Mouse (Mus musculus): ENCODE results near the gene Lefty2. TPM values are rescaled to one million over a fixed set of nuclear protein-coding genes. Genes with fewer than 3 reads are reported as not detected.
A peak's percentile ranks its signal among the peaks of the same experiment; 100 is the strongest.

Gene Lefty2
- polyA plus RNA-seq, 1 experiment from 2014 or later: not detected

DNA sequence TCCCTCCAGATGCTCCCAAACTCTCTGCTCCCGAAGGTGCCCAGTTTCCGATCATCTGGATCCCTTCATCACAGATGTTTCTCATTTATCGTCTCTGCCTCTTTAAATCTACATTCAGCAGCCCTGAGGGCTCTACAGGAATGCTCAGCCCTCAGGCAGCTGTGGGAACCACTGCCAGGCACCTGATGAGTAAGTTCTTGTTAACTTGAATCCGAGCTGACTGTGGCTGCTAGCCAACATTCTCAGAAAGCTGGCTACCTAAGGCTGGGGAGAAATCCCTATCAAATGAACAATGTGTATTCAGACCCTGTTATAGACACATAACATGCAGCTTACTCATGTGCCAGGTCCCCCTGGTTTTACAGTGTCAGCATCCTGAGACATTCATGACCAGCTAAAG, 20.9 kb downstream of the Lefty2 start:
- WGBS (ENCODE audit: insufficient replicate concordance): 52% methylated on average over 4 of the region's 4 CpGs
- no peak overlapping the region for H3K27ac ChIP-seq (ENCODE audit: low read depth, low read length)
- H3K4me3 ChIP-seq (ENCODE audit: low read depth, low read length): no peak overlapping the region
- H3K4me1 ChIP-seq (ENCODE audit: control insufficient read depth, insufficient read depth, low read length): no peaks in the 10 kb centered on the region; the same call in 1 of the 2 replicates
- no peak for ATAC-seq (replicated peaks; ENCODE audit: insufficient number of reproducible peaks, low FRiP score, low TSS enrichment)
- no peaks in the 10 kb centered on the region for H3K9me3 ChIP-seq (replicated peaks; ENCODE audit: control insufficient read depth, low read length)
- no peaks in the 10 kb centered on the region for H3K36me3 ChIP-seq (ENCODE audit: control insufficient read depth, insufficient read depth, low read length)
- no peaks in the 10 kb centered on the region; the same call in 1 of the 2 replicates for H3K27me3 ChIP-seq (ENCODE audit: control insufficient read depth, insufficient read depth, low read length)
- H3K9ac ChIP-seq (ENCODE audit: low read depth, low read length): no peak overlapping the region
- H3K4me2 ChIP-seq: no peak overlapping the region

DNA sequence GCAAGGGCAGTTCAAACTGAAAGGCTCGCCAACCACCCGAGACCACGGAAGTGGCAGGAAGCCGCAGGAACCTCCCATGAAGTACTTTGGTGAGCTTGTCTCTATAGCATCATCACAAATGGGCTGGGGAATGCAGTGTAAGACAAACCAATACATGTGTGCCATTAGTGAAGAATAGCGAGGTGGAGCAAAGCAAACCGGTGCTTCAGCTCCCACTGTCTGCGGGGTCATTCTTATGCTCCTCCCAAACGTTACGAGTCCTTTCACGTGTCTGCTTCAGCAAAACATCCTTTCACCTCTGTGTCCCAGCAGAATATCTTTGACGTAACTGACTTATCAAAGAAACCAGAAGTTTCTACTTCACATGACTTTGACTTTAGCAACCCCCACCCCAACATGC, 23.5 kb downstream of the Lefty2 start:
- no peak for ATAC-seq (replicated peaks; ENCODE audit: insufficient number of reproducible peaks, low FRiP score, low TSS enrichment)
- no peak overlapping the region for H3K4me2 ChIP-seq
- H3K4me1 ChIP-seq (ENCODE audit: control insufficient read depth, insufficient read depth, low read length): no peaks in the 10 kb centered on the region; the same call in 1 of the 2 replicates
- H3K9me3 ChIP-seq (replicated peaks; ENCODE audit: control insufficient read depth, low read length): no peaks in the 10 kb centered on the region
- no peaks in the 10 kb centered on the region; the same call in 1 of the 2 replicates for H3K27me3 ChIP-seq (ENCODE audit: control insufficient read depth, insufficient read depth, low read length)
- 83% methylated on average over 11 of the region's 11 CpGs for WGBS (ENCODE audit: insufficient replicate concordance)
- H3K4me3 ChIP-seq (ENCODE audit: low read depth, low read length): no peak overlapping the region
- H3K27ac ChIP-seq (ENCODE audit: low read depth, low read length): no peak overlapping the region
- H3K9ac ChIP-seq (ENCODE audit: low read depth, low read length): no peak overlapping the region
- no peaks in the 10 kb centered on the region for H3K36me3 ChIP-seq (ENCODE audit: control insufficient read depth, insufficient read depth, low read length)

DNA sequence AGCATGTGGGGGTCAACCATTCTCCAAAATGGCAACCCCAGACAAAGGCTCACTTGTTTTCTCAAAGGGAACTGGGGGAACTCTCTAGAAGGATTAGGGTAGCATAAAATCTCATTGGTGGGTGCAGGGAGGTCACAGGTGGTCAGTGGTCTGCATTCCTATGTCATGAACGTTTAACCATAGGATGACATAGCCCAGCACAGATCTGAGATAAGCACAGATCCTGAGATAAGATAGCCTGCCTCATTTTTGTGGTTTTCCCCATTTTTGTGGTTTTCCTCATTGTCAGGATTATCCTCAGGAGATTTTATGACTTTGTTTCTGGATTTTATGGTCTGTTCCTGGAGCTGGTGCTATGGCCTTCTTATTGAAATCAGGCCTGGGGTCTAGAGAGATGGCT, 24.1 kb downstream of the Lefty2 start:
- no peaks in the 10 kb centered on the region for H3K4me1 ChIP-seq (ENCODE audit: control insufficient read depth, insufficient read depth, low read length)
- H3K27me3 ChIP-seq (ENCODE audit: control insufficient read depth, insufficient read depth, low read length): no peaks in the 10 kb centered on the region
- no peaks in the 10 kb centered on the region for H3K9me3 ChIP-seq (replicated peaks; ENCODE audit: control insufficient read depth, low read length)
- no peak overlapping the region for H3K4me2 ChIP-seq
- no peak overlapping the region for H3K9ac ChIP-seq (ENCODE audit: low read depth, low read length)
- H3K4me3 ChIP-seq (ENCODE audit: low read depth, low read length): no peak overlapping the region
- ATAC-seq (replicated peaks; ENCODE audit: insufficient number of reproducible peaks, low FRiP score, low TSS enrichment): no peak
- WGBS (ENCODE audit: insufficient replicate concordance): 34% methylated on average over 1 of the region's 1 CpGs
- no peak overlapping the region for H3K27ac ChIP-seq (ENCODE audit: low read depth, low read length)
- no peaks in the 10 kb centered on the region for H3K36me3 ChIP-seq (ENCODE audit: control insufficient read depth, insufficient read depth, low read length)

DNA sequence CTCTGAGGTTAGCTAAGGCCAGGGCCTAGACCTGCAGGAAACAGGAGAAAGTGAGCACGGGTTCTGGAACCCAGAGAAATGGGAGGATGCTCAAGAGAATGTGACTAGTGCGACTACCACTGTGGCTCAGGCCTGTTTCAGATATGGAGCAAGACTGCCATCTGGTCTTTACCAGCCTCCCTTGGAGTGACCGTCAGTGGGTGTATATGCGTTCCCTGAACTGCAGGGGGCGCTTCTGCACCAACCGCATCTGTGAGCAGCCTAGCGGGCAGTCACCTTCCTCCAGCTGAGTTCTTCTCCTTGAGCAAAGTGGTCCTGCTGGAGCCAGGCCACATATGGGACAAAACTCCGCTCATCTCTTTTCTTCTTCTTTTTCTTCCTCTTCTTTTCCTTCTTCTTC, 26.8 kb downstream of the Lefty2 start:
- 0 out of 2 replicates have a peak, but pooled peaks have one; percentile 26 for ATAC-seq (replicated peaks; ENCODE audit: insufficient number of reproducible peaks, low FRiP score, low TSS enrichment)
- Histone ChIP-seq H3K9me3 (replicated peaks; ENCODE audit: control insufficient read depth, low read length) (no peaks in the 10 kb centered on the region), H3K36me3 (ENCODE audit: control insufficient read depth, insufficient read depth, low read length) (no peaks in the 10 kb centered on the region), H3K4me2 (no peak overlapping the region), H3K27me3 (ENCODE audit: control insufficient read depth, insufficient read depth, low read length) (no peaks in the 10 kb centered on the region), H3K27ac (ENCODE audit: low read depth, low read length) (no peak overlapping the region), H3K4me3 (ENCODE audit: low read depth, low read length) (no peak overlapping the region), H3K4me1 (ENCODE audit: control insufficient read depth, insufficient read depth, low read length) (no peaks in the 10 kb centered on the region), H3K9ac (ENCODE audit: low read depth, low read length) (no peak overlapping the region)
- WGBS (ENCODE audit: insufficient replicate concordance): 28% methylated on average over 8 of the region's 8 CpGs

DNA sequence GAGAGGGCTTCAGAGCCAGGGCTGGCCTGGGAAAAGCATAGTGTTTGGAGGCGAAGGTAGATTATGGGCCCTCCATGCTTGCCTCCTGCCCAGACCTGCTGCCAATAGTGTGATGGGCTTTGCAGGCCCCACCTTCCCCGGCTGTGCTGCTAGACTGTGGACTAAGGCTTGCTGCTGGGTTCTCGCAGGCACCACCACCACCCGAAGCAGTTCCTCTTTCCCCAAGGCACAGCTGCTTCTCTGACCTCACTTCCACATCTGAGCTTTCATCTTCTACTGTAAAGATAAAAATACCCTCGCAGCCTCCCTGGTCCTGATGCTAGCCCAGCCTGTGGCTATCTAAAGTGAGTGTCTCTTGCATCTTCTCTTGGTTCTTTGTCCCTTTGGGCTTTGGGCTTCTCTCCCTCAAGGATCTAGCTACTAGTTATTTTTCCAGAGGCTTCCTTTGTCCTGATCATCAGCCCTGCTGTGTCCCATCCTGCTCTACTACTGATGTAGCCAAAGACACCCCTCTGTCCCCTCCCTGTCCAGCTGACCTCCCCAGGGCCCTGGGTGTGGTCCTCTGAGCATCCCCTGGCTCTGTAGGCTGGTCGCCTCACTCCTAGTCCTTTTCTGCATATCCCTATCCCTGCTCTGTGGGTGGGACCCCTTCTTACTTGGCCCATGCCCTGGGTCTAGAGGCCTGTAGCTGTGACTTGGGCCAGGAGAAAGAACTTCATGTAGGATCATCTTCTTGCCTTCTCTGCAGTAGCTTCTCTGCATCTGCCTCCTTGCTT, 29.6 kb downstream of the Lefty2 start:
- H3K27me3 ChIP-seq (ENCODE audit: control insufficient read depth, insufficient read depth, low read length): no peaks in the 10 kb centered on the region
- 51% methylated on average over 6 of the region's 6 CpGs for WGBS (ENCODE audit: insufficient replicate concordance)
- no peaks in the 10 kb centered on the region for H3K36me3 ChIP-seq (ENCODE audit: control insufficient read depth, insufficient read depth, low read length)
- no peak overlapping the region for H3K27ac ChIP-seq (ENCODE audit: low read depth, low read length)
- no peak for ATAC-seq (replicated peaks; ENCODE audit: insufficient number of reproducible peaks, low FRiP score, low TSS enrichment)
- no peak overlapping the region for H3K4me3 ChIP-seq (ENCODE audit: low read depth, low read length)
- H3K4me2 ChIP-seq: no peak overlapping the region
- no peaks in the 10 kb centered on the region for H3K9me3 ChIP-seq (replicated peaks; ENCODE audit: control insufficient read depth, low read length)
- H3K9ac ChIP-seq (ENCODE audit: low read depth, low read length): no peak overlapping the region
- no peaks in the 10 kb centered on the region for H3K4me1 ChIP-seq (ENCODE audit: control insufficient read depth, insufficient read depth, low read length)

DNA sequence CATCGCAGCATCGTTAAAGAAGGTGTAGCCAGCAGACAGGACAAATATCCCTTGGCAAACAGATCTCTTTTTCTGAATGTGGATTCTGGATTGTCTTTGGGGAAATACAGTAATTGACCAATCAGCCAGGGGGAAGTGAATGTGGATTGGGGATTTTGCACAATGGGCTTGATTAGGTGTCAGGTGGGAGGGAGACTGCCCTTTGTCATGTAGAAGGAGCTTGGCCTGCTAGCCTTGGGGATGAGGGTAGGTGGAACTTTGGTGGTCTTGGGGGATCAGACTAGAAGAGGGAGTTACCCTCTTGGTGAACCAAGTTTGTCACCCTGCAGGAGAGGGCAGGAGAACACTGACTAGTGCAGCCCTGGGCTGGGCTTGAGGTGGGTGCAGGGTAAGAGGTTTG, 31.8 kb downstream of the Lefty2 start:
- Histone ChIP-seq H3K27ac (ENCODE audit: low read depth, low read length) (no peak overlapping the region), H3K9me3 (replicated peaks; ENCODE audit: control insufficient read depth, low read length) (no peaks in the 10 kb centered on the region), H3K4me1 (ENCODE audit: control insufficient read depth, insufficient read depth, low read length) (no peaks in the 10 kb centered on the region), H3K4me3 (ENCODE audit: low read depth, low read length) (no peak overlapping the region), H3K36me3 (ENCODE audit: control insufficient read depth, insufficient read depth, low read length) (no peaks in the 10 kb centered on the region), H3K27me3 (ENCODE audit: control insufficient read depth, insufficient read depth, low read length) (no peaks in the 10 kb centered on the region), H3K9ac (ENCODE audit: low read depth, low read length) (no peak overlapping the region), H3K4me2 (no peak overlapping the region)
- ATAC-seq (replicated peaks; ENCODE audit: insufficient number of reproducible peaks, low FRiP score, low TSS enrichment): no peak
- WGBS (ENCODE audit: insufficient replicate concordance): 38% methylated on average over 2 of the region's 2 CpGs

DNA sequence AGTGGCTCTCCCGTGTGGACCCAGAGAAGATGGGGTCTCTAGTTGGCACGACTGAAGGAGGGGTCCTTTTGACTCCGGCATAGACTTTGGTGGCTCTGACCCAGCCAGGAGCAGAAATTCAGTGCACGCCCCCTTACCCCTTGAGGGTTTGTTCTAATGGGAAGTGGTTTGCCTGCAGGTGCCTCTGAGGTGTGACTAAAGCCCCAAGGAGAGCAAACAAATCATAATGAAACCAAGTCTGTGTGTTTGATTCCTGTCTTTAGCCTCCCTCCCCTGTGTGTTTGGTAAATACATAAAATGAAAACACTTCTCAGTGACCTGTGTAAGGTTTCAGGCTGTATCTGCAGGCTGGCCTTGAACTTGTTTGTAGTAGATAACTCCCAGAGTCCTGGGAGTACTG, 33.4 kb downstream of the Lefty2 start:
- Histone ChIP-seq H3K36me3 (ENCODE audit: control insufficient read depth, insufficient read depth, low read length) (no peaks in the 10 kb centered on the region), H3K4me1 (ENCODE audit: control insufficient read depth, insufficient read depth, low read length) (no peaks in the 10 kb centered on the region), H3K9ac (ENCODE audit: low read depth, low read length) (no peak overlapping the region), H3K4me3 (ENCODE audit: low read depth, low read length) (no peak overlapping the region), H3K4me2 (no peak overlapping the region), H3K27ac (ENCODE audit: low read depth, low read length) (no peak overlapping the region), H3K27me3 (ENCODE audit: control insufficient read depth, insufficient read depth, low read length) (no peaks in the 10 kb centered on the region), H3K9me3 (replicated peaks; ENCODE audit: control insufficient read depth, low read length) (no peaks in the 10 kb centered on the region)
- no peak for ATAC-seq (replicated peaks; ENCODE audit: insufficient number of reproducible peaks, low FRiP score, low TSS enrichment)
- WGBS (ENCODE audit: insufficient replicate concordance): 56% methylated on average over 4 of the region's 4 CpGs

DNA sequence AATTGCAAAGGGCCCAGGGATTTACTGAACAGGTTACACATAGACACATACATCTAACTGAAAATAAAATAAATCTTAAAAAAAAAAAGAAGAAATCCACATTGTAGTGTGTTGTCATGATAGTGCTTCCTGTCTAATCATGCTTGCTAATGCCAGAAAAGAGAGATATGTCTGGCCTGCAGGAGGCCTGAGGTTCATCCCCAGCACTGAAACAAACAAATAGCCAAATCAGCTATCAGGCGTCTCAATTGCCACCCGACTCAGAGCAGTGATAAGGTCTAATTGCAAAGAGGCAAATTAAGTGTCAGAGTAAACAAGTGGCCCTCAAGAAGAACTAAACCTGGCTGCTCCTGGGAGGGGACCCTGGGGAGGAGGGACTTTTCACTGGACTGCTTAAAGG, 36.7 kb downstream of the Lefty2 start:
- Histone ChIP-seq H3K36me3 (ENCODE audit: control insufficient read depth, insufficient read depth, low read length) (no peaks in the 10 kb centered on the region), H3K27me3 (ENCODE audit: control insufficient read depth, insufficient read depth, low read length) (peaks cover 16% of the 10 kb centered on the region), H3K9ac (ENCODE audit: low read depth, low read length) (no peak overlapping the region), H3K9me3 (replicated peaks; ENCODE audit: control insufficient read depth, low read length) (no peaks in the 10 kb centered on the region), H3K4me1 (ENCODE audit: control insufficient read depth, insufficient read depth, low read length) (no peaks in the 10 kb centered on the region), H3K4me3 (ENCODE audit: low read depth, low read length) (no peak overlapping the region), H3K27ac (ENCODE audit: low read depth, low read length) (no peak overlapping the region), H3K4me2 (no peak overlapping the region)
- 19% methylated on average over 2 of the region's 2 CpGs for WGBS (ENCODE audit: insufficient replicate concordance)
- ATAC-seq (replicated peaks; ENCODE audit: insufficient number of reproducible peaks, low FRiP score, low TSS enrichment): no peak

DNA sequence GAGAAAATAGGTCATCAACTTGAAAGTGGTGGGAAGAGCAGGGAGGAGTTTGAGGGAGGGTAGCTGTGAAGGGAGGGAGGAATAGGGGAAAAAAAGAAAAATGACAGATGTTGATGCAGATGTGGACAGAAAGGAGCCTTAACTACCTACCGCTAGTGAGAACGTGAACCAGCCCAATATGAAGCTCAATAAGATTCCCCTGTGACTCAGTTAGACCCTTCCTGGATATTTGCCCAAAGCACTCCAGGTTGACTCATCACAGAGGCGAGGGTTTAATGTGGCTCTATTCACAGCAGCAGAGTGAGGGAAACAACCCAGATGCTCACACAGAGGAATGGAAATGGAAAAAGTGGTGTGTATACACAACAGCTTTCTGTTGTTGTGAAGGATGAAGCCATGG, 38.2 kb downstream of the Lefty2 start:
- Histone ChIP-seq H3K4me2 (no peak overlapping the region), H3K4me1 (ENCODE audit: control insufficient read depth, insufficient read depth, low read length) (no peaks in the 10 kb centered on the region), H3K27me3 (ENCODE audit: control insufficient read depth, insufficient read depth, low read length) (peaks cover 31% of the 10 kb centered on the region), H3K4me3 (ENCODE audit: low read depth, low read length) (no peak overlapping the region), H3K9ac (ENCODE audit: low read depth, low read length) (no peak overlapping the region), H3K9me3 (replicated peaks; ENCODE audit: control insufficient read depth, low read length) (no peaks in the 10 kb centered on the region), H3K36me3 (ENCODE audit: control insufficient read depth, insufficient read depth, low read length) (no peaks in the 10 kb centered on the region), H3K27ac (ENCODE audit: low read depth, low read length) (no peak overlapping the region)
- 76% methylated on average over 3 of the region's 3 CpGs for WGBS (ENCODE audit: insufficient replicate concordance)
- ATAC-seq (replicated peaks; ENCODE audit: insufficient number of reproducible peaks, low FRiP score, low TSS enrichment): no peak
